In the genomic region with DNA sequence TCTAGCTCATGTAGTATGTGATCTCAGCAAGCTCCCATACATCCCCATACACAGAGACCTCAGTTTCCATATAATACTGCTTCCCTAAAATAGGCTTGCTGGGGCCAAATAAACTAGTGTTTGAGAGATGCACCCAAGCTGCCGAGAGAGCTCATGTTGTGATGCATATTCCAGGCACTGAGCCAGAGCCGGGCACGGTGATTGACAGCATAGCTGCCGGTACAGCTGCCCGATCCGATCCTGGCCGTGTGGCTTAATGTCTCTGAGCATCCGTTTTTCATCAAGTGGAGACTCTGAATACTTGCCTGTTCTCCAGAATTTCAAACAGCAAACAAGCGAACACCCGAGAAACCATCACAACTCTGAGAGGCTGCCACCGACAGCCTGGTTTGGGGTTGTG, we compare ENCODE assay signal across 12 mouse cellular contexts. TPM values are rescaled to one million over a fixed set of nuclear protein-coding genes. Genes with fewer than 3 reads are reported as not detected.
DNase-seq lines count a peak whose midpoint lies in the region; ATAC-seq lines count a peak whose summit lies in the region.
"Had no signal": no experiment of that assay in that cellular context is flagged by ENCODE, and none has a peak within 500 bp of the region (broad histone marks: within the 10 kb centered on the region; RNA-seq: fewer than 3 reads in every experiment).

No protein-coding gene starts in this region.

- H3K4me3 ChIP-seq in midbrain, embryonic 14.5 days (replicated peaks; ENCODE audit: low read depth, low read length): no peak overlapping the region
- no peak overlapping the region for H3K4me3 ChIP-seq in midbrain, embryonic 10.5 days
- H3K4me3 ChIP-seq: erythroblast, embryonic 14.5 days; lung, embryonic 15.5 days had no signal

- no peaks in the 10 kb centered on the region for H3K9me3 ChIP-seq in midbrain, embryonic 14.5 days (ENCODE audit: control insufficient read depth, low read length)
- 0 out of 2 replicates have a peak, but pooled peaks cover 3% of the 10 kb centered on the region for H3K9me3 ChIP-seq in midbrain, embryonic 10.5 days (replicated peaks)
- H3K9me3 ChIP-seq: lung, embryonic 15.5 days had no signal

- ATAC-seq in midbrain, embryonic 14.5 days (ENCODE audit: low FRiP score, low TSS enrichment): no peak
- no peak for ATAC-seq in CD4-positive, CD25-positive, alpha-beta regulatory T cell, adult 4 months
- no peak for ATAC-seq in megakaryocyte progenitor cell, adult 5-6 weeks (replicated peaks; ENCODE audit: poor library complexity)

- no peak overlapping the region for H3K27ac ChIP-seq in midbrain, embryonic 14.5 days (replicated peaks; ENCODE audit: low read depth, low read length)
- no peak overlapping the region for H3K27ac ChIP-seq in midbrain, embryonic 10.5 days (replicated peaks)
- H3K27ac ChIP-seq: lung, embryonic 15.5 days had no signal

- peak; percentile 37 for DNase-seq in adrenal gland, postnatal 10 days
- no peak for DNase-seq in adrenal gland, adult 18-20 months (ENCODE audit: low spot score in 2 of 2)
- DNase-seq in midbrain, embryonic 14.5 days: peak; percentile 34
- DNase-seq in midbrain, embryonic 10.5 days (ENCODE audit: low spot score): no peak
- DNase-seq in layer of hippocampus, postnatal 14 days (ENCODE audit: low spot score in 2 of 2): peak; percentile 71 to 77
- DNase-seq in B cell, adult 2 months: no peak
- DNase-seq: cerebellum, adult 9-11 months; kidney, postnatal 36 days had no signal

- 74% methylated on average over 11 of the region's 11 CpGs for WGBS in midbrain, embryonic 14.5 days
- WGBS in midbrain, embryonic 10.5 days: 90% methylated on average over 11 of the region's 11 CpGs

- no peaks in the 10 kb centered on the region for H3K4me1 ChIP-seq in midbrain, embryonic 14.5 days (ENCODE audit: control insufficient read depth, insufficient read depth, low read length)
- H3K4me1 ChIP-seq in midbrain, embryonic 10.5 days: no peaks in the 10 kb centered on the region
- H3K4me1 ChIP-seq: lung, embryonic 15.5 days had no signal

- H3K27me3 ChIP-seq in midbrain, embryonic 14.5 days (ENCODE audit: control insufficient read depth, insufficient read depth, low read length): no peaks in the 10 kb centered on the region
- H3K27me3 ChIP-seq in midbrain, embryonic 10.5 days (ENCODE audit: low read depth, poor library complexity, severe bottlenecking): no peaks in the 10 kb centered on the region
- H3K27me3 ChIP-seq: lung, embryonic 15.5 days had no signal

- H3K4me2 ChIP-seq in midbrain, embryonic 14.5 days (ENCODE audit: low read length): no peak overlapping the region
- H3K4me2 ChIP-seq: lung, embryonic 15.5 days had no signal

- no peaks in the 10 kb centered on the region for H3K36me3 ChIP-seq in midbrain, embryonic 14.5 days (ENCODE audit: control insufficient read depth, insufficient read depth, low read length)
- H3K36me3 ChIP-seq in midbrain, embryonic 10.5 days: no peaks in the 10 kb centered on the region
- H3K36me3 ChIP-seq: lung, embryonic 15.5 days had no signal

- H3K9ac ChIP-seq in midbrain, embryonic 14.5 days (replicated peaks; ENCODE audit: low read length): no peak overlapping the region
- H3K9ac ChIP-seq: lung, embryonic 15.5 days had no signal

RNA-seq across cellular contexts. Expression of a gene that starts 42.6 kb away (rescaled TPM):
- total RNA-seq in adrenal gland, postnatal 10 days (2021): 10 to 100 TPM; 77.7 to 83.9 TPM
- 100 to 1,000 TPM; 109 to 115 TPM for total RNA-seq in adrenal gland, adult 18-20 months (2021)
- 89.3 and 157 TPM in 2 replicates for polyA plus RNA-seq in midbrain, embryonic 14.5 days (2014; fragmentation: Nextera tagmentation; extraction: Ambion mirVana)
- polyA plus RNA-seq in midbrain, embryonic 10.5 days (2016; fragmentation: Nextera tagmentation; extraction: Ambion mirVana): 339 and 364 TPM in 2 replicates
- total RNA-seq in layer of hippocampus, postnatal 14 days (2021): 10 to 100 TPM; 75.5 to 79.0 TPM
- polyA plus RNA-seq in CD4-positive, CD25-positive, alpha-beta regulatory T cell, adult 4 months (2017; shearing (Covaris generic)): 10 to 100 TPM; 20.4 to 38.9 TPM
- 134 and 150 TPM in 2 replicates for total RNA-seq in megakaryocyte progenitor cell, adult 5-6 weeks (2015)
- 74.7 and 80.8 TPM in 2 replicates for total RNA-seq in megakaryocyte progenitor cell, adult 5-6 weeks (2017)

RNA-seq across cellular contexts. Expression of a gene that starts 42.8 kb away (rescaled TPM):
- total RNA-seq in adrenal gland, postnatal 10 days (2021): 10 to 100 TPM; 10.5 to 19.3 TPM
- 10 to 100 TPM; 14.9 to 18.0 TPM for total RNA-seq in adrenal gland, adult 18-20 months (2021)
- polyA plus RNA-seq in midbrain, embryonic 14.5 days (2014; fragmentation: Nextera tagmentation; extraction: Ambion mirVana): 17.0 and 18.4 TPM in 2 replicates
- polyA plus RNA-seq in midbrain, embryonic 10.5 days (2016; fragmentation: Nextera tagmentation; extraction: Ambion mirVana): 23.2 and 24.5 TPM in 2 replicates
- 10 to 100 TPM; 23.4 to 30.7 TPM for total RNA-seq in layer of hippocampus, postnatal 14 days (2021)
- 10 to 100 TPM; 12.2 to 12.5 TPM for polyA plus RNA-seq in CD4-positive, CD25-positive, alpha-beta regulatory T cell, adult 4 months (2017; shearing (Covaris generic))
- total RNA-seq in megakaryocyte progenitor cell, adult 5-6 weeks (2015): 20.5 and 20.6 TPM in 2 replicates
- 4.6 and 13.4 TPM in 2 replicates for total RNA-seq in megakaryocyte progenitor cell, adult 5-6 weeks (2017)

Comparison
In these comparisons a context has a peak if more than half of its experiments do, and no peak if none do; other contexts are left out.
1. DNase-seq: peak in adrenal gland, postnatal 10 days (single experiment), midbrain, embryonic 14.5 days (single experiment) and layer of hippocampus, postnatal 14 days (2 of 2); none in adrenal gland, adult 18-20 months (0 of 2), midbrain, embryonic 10.5 days (single experiment) and B cell, adult 2 months (0 of 2).